Mouse (Mus musculus) kidney, embryonic 14.5 days (tissue): ENCODE data around the gene Slc9b2. TPM values are rescaled to one million over a fixed set of nuclear protein-coding genes. Genes with fewer than 3 reads are reported as not detected.

Source experiments
- ATAC-seq: fragments of 200-750 bp; cut with Nextera tagmentation; 2 replicates; pipeline ENCODE4 v1.8.0; 2017; ENCODE audit warnings: moderate number of reproducible peaks, mild to moderate bottlenecking, moderate TSS enrichment, moderate library complexity; ENCODE audit not compliant: low FRiP score, low TSS enrichment
- H3K27ac ChIP-seq: fragments of 300-500 bp; sonication (generic); 2 replicates; pipeline ENCODE4 v1.5.1; 2014; ENCODE audit warnings: low read depth, mild to moderate bottlenecking, low read length, moderate library complexity, mixed read lengths
- H3K27me3 ChIP-seq: fragments of 300-500 bp; sonication (generic); 2 replicates; pipeline ENCODE4 v1.6.1; 2014; ENCODE audit warnings: mild to moderate bottlenecking, low read length; ENCODE audit not compliant: control insufficient read depth, insufficient read depth
- H3K36me3 ChIP-seq: fragments of 300-500 bp; sonication (generic); 2 replicates; pipeline ENCODE4 v1.6.1; 2014; ENCODE audit warnings: low read length, mixed read lengths; ENCODE audit not compliant: control insufficient read depth, insufficient read depth
- H3K4me1 ChIP-seq: fragments of 300-500 bp; sonication (generic); 2 replicates; pipeline ENCODE4 v1.6.1; 2014; ENCODE audit warnings: low read length, mixed read lengths; ENCODE audit not compliant: control insufficient read depth, insufficient read depth
- H3K4me2 ChIP-seq: fragments of 300-500 bp; sonication (generic); replicated peaks from 2 replicates; pipeline ENCODE4 v1.6.1; 2014; ENCODE audit warnings: low read depth, mild to moderate bottlenecking, low read length
- H3K4me3 ChIP-seq: fragments of 300-500 bp; sonication (generic); 2 replicates; pipeline ENCODE4 v1.5.1; 2014; ENCODE audit warnings: mild to moderate bottlenecking, low read length
- H3K9ac ChIP-seq: fragments of 300-500 bp; sonication (generic); 2 replicates; pipeline ENCODE4 v1.6.1; 2014; ENCODE audit warnings: low read depth, mild to moderate bottlenecking, low read length, moderate library complexity
- H3K9me3 ChIP-seq: fragments of 300-500 bp; sonication (generic); 2 replicates; pipeline ENCODE4 v1.6.1; 2016; ENCODE audit warnings: low read length; ENCODE audit not compliant: control insufficient read depth
- WGBS: fragments of 180-500 bp; shearing (Covaris S2); extraction: QIAGEN DNeasy Blood & Tissue Kit; methylation state at CpG from one replicate; pipeline ENCODE4 v1.1.7; 2014; 5-methylcytosine and 5-hydroxymethylcytosine counted together
- polyA plus RNA-seq: library from polyadenylated mRNA; unstranded; fragments of >200 nt; fragmentation: Nextera tagmentation; extraction: Ambion mirVana; gene quantifications from 2 replicates; pipeline ENCODE4 v1.2.1, GENCODE M21; 2014

The Slc9b2 gene
- polyA plus RNA-seq, 1 experiment from 2014 or later = 4.9 TPM

DNA sequence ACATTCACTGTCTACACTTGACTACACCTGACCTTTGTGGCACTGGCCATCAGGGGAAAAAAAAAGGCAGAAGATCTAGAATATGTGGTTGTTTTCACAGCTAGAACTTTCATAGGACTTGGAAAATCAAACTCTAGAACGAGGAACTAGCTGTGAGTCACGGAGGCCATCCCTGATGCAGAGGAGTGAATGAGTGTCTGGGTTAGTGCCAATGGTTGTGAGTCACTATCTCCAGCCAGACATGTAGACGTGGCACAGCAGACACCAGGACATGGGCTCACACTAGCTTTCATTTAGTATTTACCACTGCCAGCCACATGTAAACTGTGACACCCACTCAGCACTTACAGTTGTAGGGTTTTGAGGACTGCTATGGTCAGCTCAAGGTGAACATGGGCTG is 8.9 kb upstream of the Slc9b2 start:
- ATAC-seq = no peak
- H3K4me2 ChIP-seq = no peak overlapping the region
- no peaks in the 10 kb centered on the region for H3K27me3 ChIP-seq
- no peaks in the 10 kb centered on the region for H3K9me3 ChIP-seq
- no peak overlapping the region for H3K9ac ChIP-seq
- H3K27ac ChIP-seq = no peak overlapping the region
- 78% methylated on average over 3 of the region's 3 CpGs for WGBS
- H3K4me3 ChIP-seq = no peak overlapping the region
- no peaks in the 10 kb centered on the region for H3K36me3 ChIP-seq
- no peaks in the 10 kb centered on the region for H3K4me1 ChIP-seq

GRCm38 (mm10) chr3:135300081-135300480 is 7.4 kb upstream of the Slc9b2 start:
- H3K9me3 ChIP-seq = no peaks in the 10 kb centered on the region
- no peak overlapping the region for H3K27ac ChIP-seq
- no peak for ATAC-seq
- 41% methylated on average over 6 of the region's 6 CpGs for WGBS
- no peak overlapping the region for H3K4me3 ChIP-seq
- peaks cover 7% of the 10 kb centered on the region; the same call in 1 of the 2 replicates for H3K4me1 ChIP-seq
- no peak overlapping the region for H3K4me2 ChIP-seq
- no peaks in the 10 kb centered on the region for H3K27me3 ChIP-seq
- no peak overlapping the region for H3K9ac ChIP-seq
- no peaks in the 10 kb centered on the region for H3K36me3 ChIP-seq

- Histone ChIP-seq H3K4me2 (no peak overlapping the region), H3K4me1 (peaks cover 7% of the 10 kb centered on the region; the same call in 1 of the 2 replicates), H3K27ac (no peak overlapping the region), H3K4me3 (no peak overlapping the region), H3K9me3 (no peaks in the 10 kb centered on the region), H3K27me3 (no peaks in the 10 kb centered on the region), H3K9ac (no peak overlapping the region), H3K36me3 (no peaks in the 10 kb centered on the region)
- 26% methylated on average over 6 of the region's 6 CpGs for WGBS
- no peak for ATAC-seq
Observed at GRCm38 (mm10) chr3:135304060-135304459, 3.4 kb upstream of the Slc9b2 start.

DNA sequence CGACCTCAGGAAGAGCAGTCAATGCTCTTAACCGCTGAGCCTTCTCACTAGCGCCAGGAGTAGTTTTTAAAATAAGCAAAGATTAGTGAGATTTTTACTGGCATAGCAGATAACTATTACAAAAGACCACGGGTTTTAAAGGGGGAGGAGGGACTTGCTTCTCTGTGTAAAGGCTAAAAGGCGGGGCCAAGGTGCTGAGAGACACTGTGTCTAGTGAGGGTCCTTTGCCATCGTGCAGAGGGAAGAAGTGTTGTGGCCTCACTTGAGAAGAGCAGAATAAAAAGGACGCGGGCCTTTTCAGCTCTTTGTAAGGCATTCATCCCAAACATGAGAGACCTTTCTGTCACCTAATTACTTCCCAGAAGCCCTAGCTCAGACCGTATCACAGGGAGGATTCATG is 2.9 kb upstream of the Slc9b2 start:
- H3K27me3 ChIP-seq = no peaks in the 10 kb centered on the region
- no peak overlapping the region for H3K4me3 ChIP-seq
- H3K4me1 ChIP-seq = peaks cover 7% of the 10 kb centered on the region; the same call in 1 of the 2 replicates
- H3K9me3 ChIP-seq = no peaks in the 10 kb centered on the region
- H3K4me2 ChIP-seq = no peak overlapping the region
- no peak overlapping the region for H3K27ac ChIP-seq
- no peaks in the 10 kb centered on the region for H3K36me3 ChIP-seq
- no peak for ATAC-seq
- WGBS = 26% methylated on average over 9 of the region's 9 CpGs
- H3K9ac ChIP-seq = no peak overlapping the region

DNA sequence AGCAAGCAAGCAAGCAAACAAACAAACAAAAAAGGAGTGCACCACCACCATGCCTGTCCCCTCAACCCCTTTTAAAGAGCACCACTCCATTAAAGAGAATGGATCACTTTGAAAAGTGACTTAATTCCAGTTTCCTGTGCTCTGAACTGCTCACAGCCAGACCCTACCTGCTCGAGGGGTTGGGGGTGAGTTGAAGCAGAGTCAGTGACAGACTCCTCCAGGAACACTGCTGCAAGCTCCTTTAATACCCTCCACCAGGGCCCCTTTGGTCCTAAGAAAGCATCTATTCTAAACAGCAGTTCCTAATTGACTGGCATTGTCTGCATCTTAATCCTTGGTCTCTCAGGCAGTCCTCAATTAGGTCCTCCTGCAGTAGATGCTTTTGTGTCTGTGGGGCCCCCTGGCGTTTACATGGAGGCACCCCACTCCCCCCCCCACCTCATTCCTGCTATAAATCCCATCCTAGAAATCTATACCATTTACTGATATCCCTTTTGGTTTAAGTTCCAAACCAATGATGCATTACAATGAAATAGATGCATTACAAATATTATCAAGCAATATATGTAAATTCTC is 5.5 kb downstream of the Slc9b2 start:
- no peak overlapping the region for H3K4me3 ChIP-seq
- 54% methylated on average over 2 of the region's 2 CpGs for WGBS
- H3K27me3 ChIP-seq = no peaks in the 10 kb centered on the region
- H3K36me3 ChIP-seq = no peaks in the 10 kb centered on the region
- 0 out of 2 replicates have a peak, but pooled peaks cover 3% of the 10 kb centered on the region for H3K9me3 ChIP-seq
- H3K4me1 ChIP-seq = no peaks in the 10 kb centered on the region
- no peak overlapping the region for H3K9ac ChIP-seq
- H3K27ac ChIP-seq = no peak overlapping the region
- no peak overlapping the region for H3K4me2 ChIP-seq
- no peak for ATAC-seq

DNA sequence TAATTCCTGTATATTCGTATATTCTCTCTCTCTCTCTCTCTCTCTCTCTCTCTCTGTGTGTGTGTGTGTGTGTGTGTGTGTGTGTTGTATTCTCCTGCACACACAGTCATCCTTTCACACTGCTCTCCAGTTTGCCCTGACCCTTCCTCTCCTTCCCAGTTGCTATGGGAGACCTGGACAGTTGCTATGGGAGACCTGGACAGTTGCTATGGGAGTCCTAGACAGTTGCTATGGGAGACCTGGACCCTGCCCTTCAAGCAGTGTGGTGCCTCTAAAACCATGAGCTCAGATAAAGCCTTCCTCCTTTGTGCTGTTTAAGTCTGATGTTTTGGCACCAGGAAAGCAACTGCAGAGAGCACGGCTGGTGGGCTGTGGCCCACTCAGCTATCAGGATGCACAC is 6.2 kb downstream of the Slc9b2 start:
- no peaks in the 10 kb centered on the region for H3K4me1 ChIP-seq
- H3K4me2 ChIP-seq = no peak overlapping the region
- H3K27me3 ChIP-seq = no peaks in the 10 kb centered on the region
- ATAC-seq = no peak
- H3K27ac ChIP-seq = no peak overlapping the region
- H3K9me3 ChIP-seq = 0 out of 2 replicates have a peak, but pooled peaks cover 3% of the 10 kb centered on the region
- no peaks in the 10 kb centered on the region for H3K36me3 ChIP-seq
- H3K4me3 ChIP-seq = no peak overlapping the region
- 100% methylated on average over 2 of the region's 2 CpGs for WGBS
- no peak overlapping the region for H3K9ac ChIP-seq

DNA sequence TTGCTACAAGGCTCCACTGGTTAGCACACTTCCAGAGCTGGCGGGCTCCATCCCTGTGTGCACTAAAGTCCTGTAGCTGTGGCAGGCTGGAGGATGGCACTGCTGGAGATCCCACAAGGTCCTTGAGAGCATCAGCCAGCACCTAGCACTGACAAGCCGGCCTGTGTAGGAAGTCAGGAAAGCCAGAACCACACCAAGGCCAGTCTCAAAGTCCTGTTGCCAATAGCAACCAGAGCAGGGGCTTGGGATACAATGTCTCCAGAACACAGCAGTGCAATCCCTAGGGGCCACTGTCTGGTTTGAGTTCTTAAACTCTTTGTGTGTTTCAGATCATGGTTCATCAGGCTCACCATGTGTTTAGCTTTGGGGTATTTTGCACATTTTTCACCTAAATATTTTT is 7.3 kb downstream of the Slc9b2 start:
- no peak overlapping the region for H3K9ac ChIP-seq
- ATAC-seq = no peak
- no peak overlapping the region for H3K27ac ChIP-seq
- H3K36me3 ChIP-seq = no peaks in the 10 kb centered on the region
- no peak overlapping the region for H3K4me3 ChIP-seq
- WGBS = 70% methylated on average over 2 of the region's 2 CpGs
- no peaks in the 10 kb centered on the region for H3K27me3 ChIP-seq
- no peaks in the 10 kb centered on the region for H3K4me1 ChIP-seq
- no peak overlapping the region for H3K4me2 ChIP-seq
- H3K9me3 ChIP-seq = 0 out of 2 replicates have a peak, but pooled peaks cover 3% of the 10 kb centered on the region

- WGBS = 89% methylated on average over 9 of the region's 9 CpGs
- no peak for ATAC-seq
- no peaks in the 10 kb centered on the region for H3K4me1 ChIP-seq
Observed at GRCm38 (mm10) chr3:135315720-135316425, 8.4 kb downstream of the Slc9b2 start.

GRCm38 (mm10) chr3:135318331-135318730 is 10.8 kb downstream of the Slc9b2 start:
- WGBS = 83% methylated on average over 11 of the region's 11 CpGs
- no peak for ATAC-seq
- Histone ChIP-seq H3K4me3 (no peak overlapping the region), H3K9me3 (0 out of 2 replicates have a peak, but pooled peaks cover 3% of the 10 kb centered on the region), H3K27ac (no peak overlapping the region), H3K36me3 (no peaks in the 10 kb centered on the region), H3K27me3 (no peaks in the 10 kb centered on the region), H3K4me2 (no peak overlapping the region), H3K4me1 (no peaks in the 10 kb centered on the region), H3K9ac (no peak overlapping the region)

More at GRCm38 (mm10) chr3:135315720-135316425, 8.4 kb downstream of the Slc9b2 start:
- Histone ChIP-seq H3K4me2 (no peak overlapping the region), H3K36me3 (no peaks in the 10 kb centered on the region), H3K9ac (no peak overlapping the region), H3K9me3 (0 out of 2 replicates have a peak, but pooled peaks cover 3% of the 10 kb centered on the region), H3K4me3 (no peak overlapping the region), H3K27ac (no peak overlapping the region), H3K27me3 (no peaks in the 10 kb centered on the region)
